In genomic region chr4:108300670-108301373, GRCm38 (mm10) we compare ENCODE assay signal across 8 mouse cellular contexts. TPM values are rescaled to one million over a fixed set of nuclear protein-coding genes. Genes with fewer than 3 reads are reported as not detected.
DNase-seq lines count a peak whose midpoint lies in the region; ATAC-seq and TF ChIP-seq lines count a peak whose summit lies in the region.

Gene Zyg11b (minus strand): TSS chr4:108301096.

- 0 out of 4 replicates have a peak, but pooled peaks cover 0 to 3% of the 10 kb centered on the region in 2 experiments for H3K4me1 ChIP-seq in ES-E14 (ENCODE audit: control insufficient read depth in 2 of 2, insufficient read depth in 2 of 2, low read length in 2 of 2, poor library complexity in 1 of 2)
- peaks cover 12% of the 10 kb centered on the region for H3K4me1 ChIP-seq in forebrain, embryonic 14.5 days (ENCODE audit: control insufficient read depth, insufficient read depth, low read length)
- no peaks in the 10 kb centered on the region; the same call in 1 of the 2 replicates for H3K4me1 ChIP-seq in lung, embryonic 14.5 days (ENCODE audit: insufficient read depth)
- peaks cover 2% of the 10 kb centered on the region; the same call in 1 of the 2 replicates for H3K4me1 ChIP-seq in olfactory bulb, adult 2 months (ENCODE audit: control insufficient read depth, insufficient read depth, low read length)
- H3K4me1 ChIP-seq in thymus, adult 2 months (replicated peaks; ENCODE audit: control insufficient read depth, insufficient read depth, low read length), result peaks cover 10% of the 10 kb centered on the region; the same call in 1 of the 2 replicates

- DNase-seq in ES-E14 (ENCODE audit: low read depth, low spot score), result peak; percentile 90
- peak; percentile 84 for DNase-seq in cerebellum, adult 11 months
- DNase-seq in forebrain, embryonic 14.5 days (ENCODE audit: low spot score), result peak; percentile 96
- DNase-seq in heart, postnatal 14 days, result peak; percentile 88 to 91
- DNase-seq in layer of hippocampus, adult 18-20 months (ENCODE audit: low spot score in 2 of 2), result peak; percentile 75 to 88
- DNase-seq in lung, embryonic 14.5 days, result peak; percentile 93
- peak; percentile 82 for DNase-seq in thymus, adult 2 months

- intact Hi-C loops in heart, postnatal 14 days (cut with DNase I), result loop anchor here (2.0 kb wide), 1 partner anchor 26 kb away; no protein-coding TSS in a partner anchor

- no peak for TF ChIP-seq CTCF in lung, embryonic 14.5 days (IDR thresholded peaks at IDR 0.05; ENCODE audit: low read depth)
- TF ChIP-seq CTCF in olfactory bulb, adult 2 months (IDR thresholded peaks at IDR 0.05; ENCODE audit: insufficient read depth, low read depth, low read length), result no peak
- TF ChIP-seq CTCF in thymus, adult 2 months (IDR thresholded peaks at IDR 0.05; ENCODE audit: borderline replicate concordance, control insufficient read depth, extremely low read depth, insufficient read depth, low read length, poor library complexity), result no peak

- 1% methylated on average over 37 of the region's 58 CpGs for WGBS in forebrain, embryonic 14.5 days
- under 1% methylated on average over 48 of the region's 58 CpGs for whole genome bisulfite sequencing in lung, embryonic 14.5 days
- under 1% methylated on average over 54 of the region's 58 CpGs for WGBS in olfactory bulb, adult 2 months
- under 1% methylated on average over 56 of the region's 58 CpGs for WGBS in thymus, adult 2 months

- H3K4me3 ChIP-seq in ES-E14 (ENCODE audit: insufficient read depth in 1 of 2, low read depth in 1 of 2, low read length in 2 of 2, poor library complexity in 1 of 2, severe bottlenecking in 1 of 2), result peak within 1 kb of the TSS; percentile 78 to 91
- peak within 1 kb of the TSS; percentile 91 for H3K4me3 ChIP-seq in forebrain, embryonic 14.5 days (ENCODE audit: low read depth, low read length)
- H3K4me3 ChIP-seq in lung, embryonic 14.5 days (ENCODE audit: low read depth, low read length), result peak within 1 kb of the TSS; percentile 91
- peak within 1 kb of the TSS; percentile 61 for H3K4me3 ChIP-seq in olfactory bulb, adult 2 months (ENCODE audit: insufficient read depth, low read depth, low read length)
- peak within 1 kb of the TSS; percentile 96 for H3K4me3 ChIP-seq in thymus, adult 2 months (ENCODE audit: control insufficient read depth, insufficient read depth, low read length)

- TF ChIP-seq POLR2A in olfactory bulb, adult 2 months (IDR thresholded peaks at IDR 0.05; ENCODE audit: insufficient read depth, low read depth, low read length), result peak; percentile 65
- TF ChIP-seq POLR2A in thymus, adult 2 months (IDR thresholded peaks at IDR 0.05; ENCODE audit: control insufficient read depth, extremely low read depth, insufficient read depth, low read length, poor library complexity), result peak; percentile 75

- H3K9ac ChIP-seq in ES-E14 (ENCODE audit: insufficient read depth, low read depth, low read length, poor library complexity, severe bottlenecking), result peak within 1 kb of the TSS; percentile 92
- peak within 1 kb of the TSS; percentile 95 for H3K9ac ChIP-seq in forebrain, embryonic 14.5 days (ENCODE audit: low read length)
- H3K9ac ChIP-seq in lung, embryonic 14.5 days, result peak within 1 kb of the TSS; percentile 88

- H3K36me3 ChIP-seq in ES-E14 (ENCODE audit: control insufficient read depth, insufficient read depth, low read length, poor library complexity, severe bottlenecking), result no peaks in the 10 kb centered on the region
- H3K36me3 ChIP-seq in forebrain, embryonic 14.5 days (ENCODE audit: control insufficient read depth, insufficient read depth, low read length), result no peaks in the 10 kb centered on the region
- H3K36me3 ChIP-seq in lung, embryonic 14.5 days (ENCODE audit: insufficient read depth), result no peaks in the 10 kb centered on the region
- no peaks in the 10 kb centered on the region for H3K36me3 ChIP-seq in thymus, adult 2 months (ENCODE audit: control insufficient read depth, insufficient read depth, low read length)

- peak within 1 kb of the TSS; percentile 29; the same call in 1 of the 2 replicates for H3K27ac ChIP-seq in ES-E14 (ENCODE audit: insufficient read depth, low read depth, low read length, poor library complexity, severe bottlenecking)
- H3K27ac ChIP-seq in forebrain, embryonic 14.5 days (ENCODE audit: low read depth, low read length), result peak within 1 kb of the TSS; percentile 85
- H3K27ac ChIP-seq in lung, embryonic 14.5 days (ENCODE audit: low read depth), result peak within 1 kb of the TSS; percentile 84; the same call in 1 of the 2 replicates
- peak within 1 kb of the TSS; percentile 69 for H3K27ac ChIP-seq in olfactory bulb, adult 2 months (ENCODE audit: insufficient read depth, low read depth, low read length)
- peak within 1 kb of the TSS; percentile 8 for H3K27ac ChIP-seq in thymus, adult 2 months (ENCODE audit: control insufficient read depth, insufficient read depth, low read length)

- in situ Hi-C loops in ES-E14 (cut with MboI; ENCODE audit: low sequenced_read_pairs in 2 of 2, unreplicated experiment in 2 of 2), result no loop called here

- ATAC-seq in forebrain, embryonic 14.5 days, result peak; percentile 97
- peak; percentile 95 for ATAC-seq in lung, embryonic 14.5 days (ENCODE audit: insufficient read depth)

- H3K9me3 ChIP-seq in ES-E14 (ENCODE audit: control insufficient read depth, insufficient read depth, low read depth, low read length), result no peaks in the 10 kb centered on the region; the same call in 1 of the 2 replicates
- H3K9me3 ChIP-seq in forebrain, embryonic 14.5 days (replicated peaks; ENCODE audit: control insufficient read depth, low read length), result 0 out of 2 replicates have a peak, but pooled peaks cover 4% of the 10 kb centered on the region
- H3K9me3 ChIP-seq in lung, embryonic 14.5 days (ENCODE audit: low read depth, low read length), result no peaks in the 10 kb centered on the region

- no peaks in the 10 kb centered on the region for H3K27me3 ChIP-seq in forebrain, embryonic 14.5 days (replicated peaks; ENCODE audit: control insufficient read depth, insufficient read depth, low read length)
- no peaks in the 10 kb centered on the region for H3K27me3 ChIP-seq in lung, embryonic 14.5 days (ENCODE audit: insufficient read depth, low read length)
- no peaks in the 10 kb centered on the region for H3K27me3 ChIP-seq in thymus, adult 2 months (ENCODE audit: control insufficient read depth, insufficient read depth, low read length)

- H3K4me2 ChIP-seq in forebrain, embryonic 14.5 days (ENCODE audit: low read length), result peak within 1 kb of the TSS; percentile 53
- peak within 1 kb of the TSS; percentile 79 for H3K4me2 ChIP-seq in lung, embryonic 14.5 days

TF ChIP-seq in ES-E14, 5 proteins besides CTCF, POLR2A, EP300 and RAD21:
- no peak for TF ChIP-seq HCFC1 (IDR thresholded peaks at IDR 0.05; ENCODE audit: borderline replicate concordance, insufficient read depth, low read length)
- no peak for TF ChIP-seq ZC3H11A (IDR thresholded peaks at IDR 0.05; ENCODE audit: borderline replicate concordance, low read depth, low read length)
TF ChIP-seq in ES-E14: peak in this region for 0.

RNA-seq across cellular contexts. Expression of gene Zyg11b, which starts in this region (rescaled TPM):
- 13.3 and 13.6 TPM in 2 replicates for total RNA-seq in ES-E14 (2012; rRNA removed)
- polyA plus RNA-seq in forebrain, embryonic 14.5 days (2014; fragmentation: Nextera tagmentation; extraction: Ambion mirVana), result 24.2 and 31.1 TPM in 2 replicates
- 10 to 100 TPM; 37.6 to 39.1 TPM for total RNA-seq in heart, postnatal 14 days (2021)
- total RNA-seq in layer of hippocampus, adult 18-20 months (2021), result 10 to 100 TPM; 93.4 to 97.0 TPM
- polyA plus RNA-seq in lung, embryonic 14.5 days (2014; fragmentation: Nextera tagmentation; extraction: Ambion mirVana), result 16.5 and 16.6 TPM in 2 replicates
- 69.6 and 87.5 TPM in 2 replicates for polyA plus RNA-seq in olfactory bulb, adult 2 months (2012; ENCODE audit: insufficient read depth, insufficient read length, low replicate concordance, missing spikeins)
- 18.0 and 18.7 TPM in 2 replicates for polyA plus RNA-seq in thymus, adult 2 months (2012; rRNA removed)

Comparison
In these comparisons a context has a peak if more than half of its experiments do, and no peak if none do; other contexts are left out.
1. Peak in every context shown above with its lines: DNase-seq, ATAC-seq, H3K4me3 ChIP-seq and H3K27ac ChIP-seq.
2. H3K27ac ChIP-seq: peak in every context shown above with its lines; median percentile 85 in forebrain, embryonic 14.5 days; 84 in lung, embryonic 14.5 days; 69 in olfactory bulb, adult 2 months; 29 in ES-E14; 8 in thymus, adult 2 months.